Mouse (Mus musculus) spleen, adult 2 months (tissue): ENCODE data around the gene Tmem256. TPM values are rescaled to one million over a fixed set of nuclear protein-coding genes. Genes with fewer than 3 reads are reported as not detected.

Source experiments
- DNase-seq, 2 experiments: peaks; one replicate each; pipeline versions ENCODE4 v3.0.0 to v3.0.0-alpha.2; 2012 to 2021; ENCODE audit warnings: low spot score in 2 of 2, low read depth in 1 of 2
- H3K27ac ChIP-seq: fragments of 200-500 bp; 2 replicates; pipeline ENCODE4 v1.5.1; 2012; ENCODE audit warnings: low read length, inconsistent platforms; ENCODE audit not compliant: insufficient read depth
- H3K27me3 ChIP-seq: fragments of 200-500 bp; 2 replicates; pipeline ENCODE4 v1.6.1; 2012; ENCODE audit warnings: mild to moderate bottlenecking, moderate library complexity, low read length, inconsistent platforms; ENCODE audit not compliant: control insufficient read depth, insufficient read depth
- H3K36me3 ChIP-seq: fragments of 200-500 bp; 2 replicates; pipeline ENCODE4 v1.6.1; 2012; ENCODE audit warnings: mild to moderate bottlenecking, low read length, inconsistent platforms; ENCODE audit not compliant: control insufficient read depth, insufficient read depth
- H3K4me1 ChIP-seq: fragments of 200-500 bp; 2 replicates; pipeline ENCODE4 v1.6.1; 2011; ENCODE audit warnings: inconsistent platforms; ENCODE audit not compliant: control insufficient read depth, insufficient read depth, insufficient read length
- H3K4me3 ChIP-seq: fragments of 200-500 bp; 2 replicates; pipeline ENCODE4 v1.5.1; 2011; ENCODE audit warnings: mild to moderate bottlenecking, inconsistent platforms; ENCODE audit not compliant: insufficient read depth, insufficient read length; ENCODE audit errors: extremely low read depth
- CTCF ChIP-seq: fragments of 200-500 bp; IDR thresholded peaks from 2 replicates; pipeline ENCODE4 v1.5.1; 2011; ENCODE audit warnings: mild to moderate bottlenecking, inconsistent platforms; ENCODE audit not compliant: insufficient read depth, insufficient read length, insufficient replicate concordance; ENCODE audit errors: extremely low read depth
- POLR2A ChIP-seq: fragments of 200-500 bp; IDR thresholded peaks from 2 replicates; pipeline ENCODE4 v1.6.1; 2011; ENCODE audit warnings: low read depth, low read length, inconsistent platforms
- WGBS: fragments of 180-500 bp; shearing (Covaris S2); methylation state at CpG from one replicate; pipeline ENCODE4 v1.1.7; 2018; 5-methylcytosine and 5-hydroxymethylcytosine counted together
- polyA plus RNA-seq: library from polyadenylated mRNA; depleted of rRNA; stranded (reverse); fragments of >200 nt; gene quantifications from 2 replicates; pipeline ENCODE4 v1.2.3, GENCODE M21; 2012

The Tmem256 gene
- polyA plus RNA-seq, 1 experiment = 93.7 TPM

- no peak for TF ChIP-seq POLR2A
- TF ChIP-seq CTCF = no peak
- Histone ChIP-seq H3K27me3 (no peaks in the 10 kb centered on the region), H3K36me3 (no peaks in the 10 kb centered on the region), H3K27ac (no peak overlapping the region), H3K4me1 (no peaks in the 10 kb centered on the region), H3K4me3 (no peak overlapping the region)
- no peak for DNase-seq
- 88% methylated on average over 5 of the region's 5 CpGs for WGBS
These were observed 9.5 kb upstream of the Tmem256 start for GRCm38 (mm10) chr11:69828832-69829231.

- Histone ChIP-seq H3K36me3 (no peaks in the 10 kb centered on the region), H3K4me1 (peaks cover 10% of the 10 kb centered on the region), H3K27ac (no peak overlapping the region), H3K27me3 (peaks cover 13% of the 10 kb centered on the region), H3K4me3 (peak overlapping the region; percentile 27; the same call in 1 of the 2 replicates)
- no peak for TF ChIP-seq POLR2A
- TF ChIP-seq CTCF = no peak
- DNase-seq = no peak
- 43% methylated on average over 8 of the region's 8 CpGs for WGBS
These were observed 4.8 kb upstream of the Tmem256 start for GRCm38 (mm10) chr11:69833554-69833953.

GRCm38 (mm10) chr11:69834001-69834549 lies 4.2 kb upstream of the Tmem256 start:
- no peak for TF ChIP-seq CTCF
- no peak for TF ChIP-seq POLR2A
- Histone ChIP-seq H3K4me3 (peak overlapping the region; percentile 27; the same call in 1 of the 2 replicates), H3K4me1 (peaks cover 10% of the 10 kb centered on the region), H3K27me3 (peaks cover 13% of the 10 kb centered on the region), H3K27ac (no peak overlapping the region), H3K36me3 (no peaks in the 10 kb centered on the region)
- WGBS = 9% methylated on average over 44 of the region's 48 CpGs
- DNase-seq = peak in 1 of 2 experiments; percentile 39

GRCm38 (mm10) chr11:69835326-69835965 lies 2.9 kb upstream of the Tmem256 start:
- 82% methylated on average over 9 of the region's 9 CpGs for WGBS
- H3K36me3 ChIP-seq = no peaks in the 10 kb centered on the region
- peaks cover 13% of the 10 kb centered on the region for H3K27me3 ChIP-seq
- H3K4me1 ChIP-seq = peaks cover 10% of the 10 kb centered on the region
- no peak overlapping the region for H3K4me3 ChIP-seq
- H3K27ac ChIP-seq = no peak overlapping the region
- TF ChIP-seq POLR2A = no peak
- DNase-seq = no peak

GRCm38 (mm10) chr11:69835966-69836335 lies 2.4 kb upstream of the Tmem256 start:
- H3K36me3 ChIP-seq = no peaks in the 10 kb centered on the region
- peaks cover 10% of the 10 kb centered on the region for H3K4me1 ChIP-seq
- peaks cover 13% of the 10 kb centered on the region for H3K27me3 ChIP-seq
- H3K4me3 ChIP-seq = no peak overlapping the region
- H3K27ac ChIP-seq = no peak overlapping the region
- TF ChIP-seq CTCF (no peak), POLR2A (no peak)
- 62% methylated on average over 4 of the region's 4 CpGs for WGBS
- no peak for DNase-seq

- Histone ChIP-seq H3K4me1 (peaks cover 10% of the 10 kb centered on the region), H3K27ac (no peak overlapping the region), H3K27me3 (peaks cover 13% of the 10 kb centered on the region), H3K4me3 (peak overlapping the region; percentile 76), H3K36me3 (no peaks in the 10 kb centered on the region)
- 6% methylated on average over 49 of the region's 52 CpGs for WGBS
- TF ChIP-seq CTCF = no peak
- no peak for TF ChIP-seq POLR2A
- no peak for DNase-seq
These were observed 1.4 kb upstream of the Tmem256 start for GRCm38 (mm10) chr11:69836703-69837576.
